Mouse (Mus musculus): ENCODE measurements around the gene Eps8l3. TPM values are rescaled to one million over a fixed set of nuclear protein-coding genes. Genes with fewer than 3 reads are reported as not detected.
"Not testable (repeated sequence)": the region's sequence is repeated elsewhere in the genome, so short reads cannot be mapped to it uniquely, and the experiment has no call there.

Eps8l3 gene
- polyA plus RNA-seq, 1 experiment from 2014 or later, result 29.2 TPM

DNA sequence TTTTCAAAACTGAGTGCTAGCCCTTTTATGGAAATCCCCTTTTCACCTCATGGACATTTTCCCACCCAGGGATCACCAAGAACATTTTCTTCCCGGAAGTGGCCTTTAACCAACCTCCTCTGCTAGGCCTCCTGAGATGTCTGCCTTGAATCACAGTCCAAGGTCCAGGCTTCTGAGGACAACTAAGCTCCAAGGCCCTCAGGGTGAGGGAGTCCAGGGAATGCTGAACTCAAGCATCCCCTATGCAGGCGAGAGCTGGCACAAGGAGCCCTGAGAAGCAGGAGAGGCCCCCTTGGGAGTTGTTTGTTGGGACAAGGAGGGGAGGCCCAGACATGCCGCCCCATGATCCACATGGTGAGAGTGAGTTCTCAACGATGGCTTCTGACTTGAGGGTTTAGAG is 7.1 kb upstream of the Eps8l3 start:
- H3K36me3 ChIP-seq (ENCODE audit: control insufficient read depth, insufficient read depth, low read length), result no peaks in the 10 kb centered on the region
- TF ChIP-seq CTCF (IDR thresholded peaks at IDR 0.05; ENCODE audit: low read depth), result no peak
- no peak for TF ChIP-seq EP300 (optimal IDR thresholded peaks at IDR 0.05)
- H3K9me3 ChIP-seq (ENCODE audit: control insufficient read depth, low read length), result no peaks in the 10 kb centered on the region
- ATAC-seq (ENCODE audit: low FRiP score, low TSS enrichment), result peak; percentile 40; the same call in 1 of the 2 replicates
- no peak overlapping the region for H3K4me3 ChIP-seq (ENCODE audit: low read depth, low read length)
- DNase-seq (ENCODE audit: low spot score), result peak; percentile 56
- H3K4me1 ChIP-seq (replicated peaks; ENCODE audit: control insufficient read depth, insufficient read depth), result no peaks in the 10 kb centered on the region
- H3K4me2 ChIP-seq (replicated peaks; ENCODE audit: low read depth), result no peak overlapping the region
- WGBS, result 66% methylated on average over 4 of the region's 4 CpGs
- no peak overlapping the region for H3K9ac ChIP-seq (ENCODE audit: low read length)
- H3K27ac ChIP-seq (replicated peaks), result no peak overlapping the region
- H3K27me3 ChIP-seq (ENCODE audit: control insufficient read depth, insufficient read depth, low read length), result no peaks in the 10 kb centered on the region

DNA sequence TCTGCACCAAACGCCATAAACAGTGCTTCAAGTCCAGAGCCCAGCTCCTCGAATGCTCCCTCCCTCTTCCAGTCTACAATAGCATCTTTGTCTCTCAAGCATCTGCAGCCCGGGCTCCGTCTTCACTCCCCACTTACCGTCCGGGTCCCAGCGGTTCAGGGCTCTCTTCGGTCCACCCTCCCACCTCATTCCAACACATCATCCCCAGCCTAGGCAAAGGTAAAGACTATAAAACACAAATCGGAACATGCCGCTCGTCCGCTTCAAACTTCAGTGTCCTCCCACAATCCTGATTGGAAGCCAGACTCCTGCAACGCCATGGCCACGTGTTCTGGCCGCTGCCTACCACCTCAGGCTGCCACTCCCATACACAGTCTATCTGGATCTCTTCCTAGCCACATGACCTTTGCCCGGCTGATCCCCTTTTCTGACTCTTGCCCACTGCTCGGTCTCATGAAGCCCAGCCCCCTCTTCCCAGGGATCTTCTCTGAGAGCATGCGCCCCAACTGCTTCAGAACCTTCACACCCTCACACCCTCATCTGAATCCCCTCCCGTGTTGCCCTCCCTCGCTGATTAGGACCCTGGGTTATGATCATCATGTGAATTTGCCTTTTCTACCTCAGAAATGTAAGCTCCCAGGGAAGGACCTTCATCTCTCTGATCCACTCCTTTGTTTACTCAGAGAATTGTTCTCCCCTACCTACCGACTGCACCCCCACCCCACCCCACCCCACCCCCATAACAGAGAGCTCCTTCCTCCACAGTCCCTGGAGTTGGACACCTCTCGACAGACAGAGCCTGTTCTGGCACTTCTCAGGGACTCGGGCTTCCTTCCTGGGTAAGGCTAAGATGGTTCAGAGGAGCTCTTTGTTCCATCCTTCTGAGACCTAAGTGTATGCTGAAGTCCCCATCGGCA is 3.4 kb upstream of the Eps8l3 start:
- no peak overlapping the region for H3K4me3 ChIP-seq (ENCODE audit: low read depth, low read length)

DNA sequence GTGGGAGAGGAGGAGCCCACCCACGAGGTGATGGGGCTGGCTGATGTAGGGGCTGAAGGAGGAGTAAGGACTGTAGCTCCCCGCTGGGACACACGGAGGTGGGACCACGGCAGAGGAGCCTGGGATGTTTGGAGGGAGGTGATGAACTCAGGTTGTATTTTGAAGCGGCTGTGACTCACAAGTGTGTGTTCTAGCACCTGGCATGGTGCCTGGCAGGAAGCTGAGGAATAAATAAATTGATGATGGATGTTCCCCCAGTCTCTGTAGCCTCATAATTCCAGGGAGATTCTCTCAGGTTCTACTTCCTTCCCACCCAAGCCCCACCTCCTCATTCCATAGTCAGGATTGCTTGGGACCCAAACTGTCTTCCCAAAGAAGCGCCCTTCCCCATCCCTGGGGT is 1.8 kb upstream of the Eps8l3 start:
- Histone ChIP-seq H3K9ac (ENCODE audit: low read length) (no peak overlapping the region), H3K4me1 (replicated peaks; ENCODE audit: control insufficient read depth, insufficient read depth) (no peaks in the 10 kb centered on the region), H3K9me3 (ENCODE audit: control insufficient read depth, low read length) (no peaks in the 10 kb centered on the region), H3K27ac (replicated peaks) (peak overlapping the region; percentile 35; the same call in 1 of the 2 replicates), H3K36me3 (ENCODE audit: control insufficient read depth, insufficient read depth, low read length) (no peaks in the 10 kb centered on the region), H3K4me3 (ENCODE audit: low read depth, low read length) (no peak overlapping the region), H3K4me2 (replicated peaks; ENCODE audit: low read depth) (no peak overlapping the region), H3K27me3 (ENCODE audit: control insufficient read depth, insufficient read depth, low read length) (no peaks in the 10 kb centered on the region)
- TF ChIP-seq CTCF (IDR thresholded peaks at IDR 0.05; ENCODE audit: low read depth), result no peak
- TF ChIP-seq EP300 (optimal IDR thresholded peaks at IDR 0.05), result no peak
- 41% methylated on average over 6 of the region's 6 CpGs for WGBS
- ATAC-seq (ENCODE audit: low FRiP score, low TSS enrichment), result peak; percentile 46
- DNase-seq (ENCODE audit: low spot score), result peak; percentile 70

More for the DNA sequence above, 3.4 kb upstream of the Eps8l3 start:
- Histone ChIP-seq H3K36me3 (ENCODE audit: control insufficient read depth, insufficient read depth, low read length) (no peaks in the 10 kb centered on the region), H3K4me1 (replicated peaks; ENCODE audit: control insufficient read depth, insufficient read depth) (no peaks in the 10 kb centered on the region), H3K9ac (ENCODE audit: low read length) (no peak overlapping the region), H3K4me2 (replicated peaks; ENCODE audit: low read depth) (no peak overlapping the region), H3K27me3 (ENCODE audit: control insufficient read depth, insufficient read depth, low read length) (no peaks in the 10 kb centered on the region), H3K9me3 (ENCODE audit: control insufficient read depth, low read length) (no peaks in the 10 kb centered on the region), H3K27ac (replicated peaks) (peak overlapping the region; percentile 40; the same call in 1 of the 2 replicates)
- WGBS, result 62% methylated on average over 24 of the region's 24 CpGs
- no peak for TF ChIP-seq CTCF (IDR thresholded peaks at IDR 0.05; ENCODE audit: low read depth)
- TF ChIP-seq EP300 (optimal IDR thresholded peaks at IDR 0.05), result no peak
- peak; percentile 72 for DNase-seq (ENCODE audit: low spot score)
- peak; percentile 44 for ATAC-seq (ENCODE audit: low FRiP score, low TSS enrichment)

DNA sequence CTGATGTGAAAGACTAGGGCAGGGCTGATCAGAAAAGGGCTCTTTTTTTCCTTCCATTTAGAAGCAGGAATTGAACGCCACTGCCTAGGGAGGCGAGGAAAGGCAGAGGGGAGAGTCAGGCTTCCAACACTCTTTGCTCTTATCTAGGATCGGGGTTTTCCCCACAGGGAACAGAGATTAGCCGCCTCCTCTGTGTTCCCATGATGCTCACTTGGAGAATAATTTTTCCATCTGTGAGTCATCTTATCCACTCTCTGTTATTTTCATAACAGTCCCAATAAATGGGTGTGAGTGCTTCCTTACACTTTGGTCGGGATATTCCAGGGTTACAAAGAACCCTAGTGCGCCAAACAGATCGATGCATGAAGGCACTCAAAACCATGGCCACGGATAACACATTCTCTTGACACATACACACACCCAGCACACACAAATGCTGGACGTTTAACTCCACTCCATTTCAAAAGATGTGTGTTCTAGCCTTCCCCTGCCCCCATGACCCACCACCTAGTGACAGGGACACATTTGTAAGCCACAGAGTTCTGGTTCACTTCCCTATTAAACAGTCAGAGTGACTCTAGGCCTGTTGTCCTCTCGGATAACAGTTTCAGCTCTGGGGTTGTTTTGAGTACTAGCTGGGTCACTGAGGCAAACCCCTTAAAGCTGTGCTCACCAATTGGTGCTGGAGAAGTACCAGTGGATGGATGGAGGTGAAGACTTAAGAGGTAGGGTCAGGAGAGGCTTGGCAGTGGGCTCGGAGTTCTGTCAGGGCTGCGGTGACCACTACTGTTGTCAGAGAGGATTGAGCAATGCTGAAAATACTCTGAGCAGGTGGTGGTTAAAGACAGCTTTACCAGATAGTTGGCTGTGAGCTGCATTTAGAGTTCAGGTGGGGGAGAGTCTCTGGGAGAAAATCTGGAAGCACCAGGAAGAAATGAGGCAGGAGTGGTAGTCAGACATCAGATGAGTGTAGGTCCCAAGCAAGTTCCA is 1.0 kb downstream of the Eps8l3 start:
- H3K4me3 ChIP-seq (ENCODE audit: low read depth, low read length), result peak overlapping the region; percentile 17; the same call in 1 of the 2 replicates
- ATAC-seq (ENCODE audit: low FRiP score, low TSS enrichment), result peak; percentile 15; the same call in 1 of the 2 replicates
- no peaks in the 10 kb centered on the region for H3K4me1 ChIP-seq (replicated peaks; ENCODE audit: control insufficient read depth, insufficient read depth)
- H3K27me3 ChIP-seq (ENCODE audit: control insufficient read depth, insufficient read depth, low read length), result no peaks in the 10 kb centered on the region
- H3K9me3 ChIP-seq (ENCODE audit: control insufficient read depth, low read length), result no peaks in the 10 kb centered on the region
- WGBS, result 69% methylated on average over 12 of the region's 12 CpGs
- H3K36me3 ChIP-seq (ENCODE audit: control insufficient read depth, insufficient read depth, low read length), result no peaks in the 10 kb centered on the region
- H3K4me2 ChIP-seq (replicated peaks; ENCODE audit: low read depth), result peak overlapping the region; percentile 43
- no peak for DNase-seq (ENCODE audit: low spot score)
- TF ChIP-seq CTCF (IDR thresholded peaks at IDR 0.05; ENCODE audit: low read depth) (no peak), EP300 (optimal IDR thresholded peaks at IDR 0.05) (no peak)
- peak overlapping the region; percentile 9; the same call in 1 of the 2 replicates for H3K9ac ChIP-seq (ENCODE audit: low read length)
- peak overlapping the region; percentile 87 for H3K27ac ChIP-seq (replicated peaks)

DNA sequence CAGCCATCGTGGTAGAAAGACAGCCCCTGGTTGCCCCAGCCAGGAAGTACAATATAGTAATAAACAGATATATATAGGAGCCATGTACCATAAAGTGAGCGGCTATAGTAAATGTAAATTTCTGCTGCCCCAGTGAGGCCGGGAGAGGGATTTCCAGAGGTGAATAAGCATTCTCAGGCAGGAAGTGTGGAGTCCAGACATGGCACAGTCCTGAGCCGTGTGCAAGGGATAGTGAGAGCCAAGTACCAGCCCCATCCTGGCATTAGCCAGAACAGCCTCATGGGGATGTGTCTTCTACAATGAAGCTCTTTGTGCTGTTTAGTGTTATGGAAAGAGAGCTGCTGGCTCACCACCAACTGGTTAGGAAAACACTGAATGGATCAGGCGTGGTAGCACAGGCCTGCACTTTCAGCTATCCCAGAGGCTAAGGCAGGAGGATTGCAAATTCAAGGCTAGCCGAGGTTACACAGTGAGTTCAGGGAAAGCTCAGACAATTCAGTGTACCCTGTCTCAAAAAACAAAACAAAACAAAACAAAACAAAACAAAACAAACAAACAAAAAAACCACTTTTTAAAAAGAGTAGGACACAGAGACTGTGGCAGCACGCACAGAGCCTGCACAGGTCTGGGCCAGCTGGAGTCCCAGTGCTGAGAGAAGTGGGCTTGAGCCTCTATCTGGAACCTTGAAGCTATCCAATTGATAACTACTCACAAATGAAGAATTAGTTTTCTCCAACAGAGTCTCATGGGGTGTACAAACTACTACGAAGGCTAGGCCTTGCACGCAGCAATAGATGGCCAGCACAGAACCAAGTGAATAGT is 10.9 kb downstream of the Eps8l3 start:
- Histone ChIP-seq H3K9me3 (ENCODE audit: control insufficient read depth, low read length) (no peaks in the 10 kb centered on the region), H3K4me1 (replicated peaks; ENCODE audit: control insufficient read depth, insufficient read depth) (no peaks in the 10 kb centered on the region), H3K27ac (replicated peaks) (peak overlapping the region; percentile 53), H3K4me3 (ENCODE audit: low read depth, low read length) (no peak overlapping the region), H3K4me2 (replicated peaks; ENCODE audit: low read depth) (no peak overlapping the region), H3K36me3 (ENCODE audit: control insufficient read depth, insufficient read depth, low read length) (no peaks in the 10 kb centered on the region), H3K27me3 (ENCODE audit: control insufficient read depth, insufficient read depth, low read length) (no peaks in the 10 kb centered on the region), H3K9ac (ENCODE audit: low read length) (no peak overlapping the region)
- TF ChIP-seq EP300 (optimal IDR thresholded peaks at IDR 0.05) (no peak), CTCF (IDR thresholded peaks at IDR 0.05; ENCODE audit: low read depth) (peak; percentile 29)
- DNase-seq (ENCODE audit: low spot score) (peak; percentile 50), ATAC-seq (ENCODE audit: low FRiP score, low TSS enrichment) (peak; percentile 76)
- WGBS, result 67% methylated on average over 9 of the region's 9 CpGs

DNA sequence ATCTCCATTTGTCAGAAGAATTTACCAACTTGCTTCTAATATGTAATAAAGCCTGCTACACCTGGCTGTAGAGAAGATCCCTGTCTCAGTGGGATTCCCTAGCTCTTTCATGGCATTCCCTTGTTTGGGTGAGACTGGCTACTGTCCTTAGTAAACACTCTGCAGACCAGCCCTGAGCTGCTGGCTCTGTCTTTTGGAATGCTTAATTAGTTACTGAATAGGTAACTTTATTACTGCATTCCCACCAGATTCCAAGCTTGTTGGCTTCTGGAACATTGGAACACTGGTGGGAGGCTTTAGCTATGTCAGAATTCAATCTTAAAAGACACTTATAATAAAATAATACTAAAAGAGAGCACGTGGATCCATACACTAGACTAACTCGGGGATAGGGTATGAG is 12.2 kb downstream of the Eps8l3 start:
- not testable (repeated sequence) for ATAC-seq (ENCODE audit: low FRiP score, low TSS enrichment); H3K9ac ChIP-seq (ENCODE audit: low read length); H3K4me3 ChIP-seq (ENCODE audit: low read depth, low read length); H3K27me3 ChIP-seq (ENCODE audit: control insufficient read depth, insufficient read depth, low read length); DNase-seq (ENCODE audit: low spot score); H3K36me3 ChIP-seq (ENCODE audit: control insufficient read depth, insufficient read depth, low read length); H3K4me1 ChIP-seq (replicated peaks; ENCODE audit: control insufficient read depth, insufficient read depth); H3K9me3 ChIP-seq (ENCODE audit: control insufficient read depth, low read length); H3K4me2 ChIP-seq (replicated peaks; ENCODE audit: low read depth); H3K27ac ChIP-seq (replicated peaks)
- 82% methylated on average over 2 of the region's 2 CpGs for WGBS

Measured in stomach, postnatal 0 days (tissue).